Mouse (Mus musculus): ENCODE data around the gene Pip.

Pip gene

DNA sequence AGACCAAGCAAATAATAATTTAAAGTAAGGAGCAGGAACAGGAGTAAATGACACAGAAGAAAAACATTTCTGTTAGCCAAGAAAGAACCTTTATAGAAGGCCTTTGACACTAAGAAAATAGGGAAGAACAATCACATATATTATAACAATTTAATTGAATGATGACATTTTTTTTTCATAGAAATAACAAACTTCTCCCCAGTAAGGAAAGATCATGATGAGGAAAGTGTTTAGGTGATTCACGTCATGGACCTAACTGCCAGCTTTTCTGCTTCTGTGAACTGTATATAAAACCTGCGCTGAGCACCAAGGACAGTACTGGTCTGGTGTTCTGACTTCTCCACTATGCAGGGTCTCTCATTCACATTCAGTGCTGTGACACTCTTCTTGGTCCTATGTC is at the start of gene Pip:
Gene Pip (plus strand): TSS at position 301 of the 400 bp plus-strand sequence.
- DNase-seq, result no peak

- no peak for DNase-seq
Measured at GRCm38 (mm10) chr6:41824086-41824485, 23.2 kb upstream of the Pip start.

DNA sequence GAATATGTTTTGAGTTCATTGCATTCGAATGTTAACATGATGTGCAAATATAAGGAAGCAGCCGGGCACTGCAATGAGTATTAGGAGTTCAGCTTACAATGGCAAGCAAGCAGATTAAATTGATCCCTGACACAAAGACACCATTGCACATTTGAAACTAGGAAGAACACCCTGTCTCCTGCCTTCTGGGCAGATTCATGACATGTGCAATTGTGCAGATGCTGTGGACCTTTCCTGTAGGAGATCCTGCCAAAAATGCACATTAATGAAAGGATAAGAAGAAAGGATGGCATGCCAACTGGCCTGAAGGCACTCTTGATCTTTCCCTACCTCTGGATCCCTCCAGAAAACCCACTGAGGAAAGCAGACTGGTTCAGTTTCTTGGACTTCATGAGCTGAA is 17.8 kb upstream of the Pip start:
- DNase-seq, result no peak

GRCm38 (mm10) chr6:41852689-41853088 is 5.4 kb downstream of the Pip start, which contains the start of gene Sval2:
TSS of gene Sval2 (plus strand) at chr6:41852989.
- no peak for DNase-seq

- no peak for DNase-seq
Measured at GRCm38 (mm10) chr6:41864038-41864437, 16.7 kb downstream of the Pip start.

Measured in cerebellum, postnatal 14 days (tissue).